Mouse (Mus musculus) liver, adult 2 months (tissue): ENCODE measurements around the gene Stambpl1.

Experiments
- CTCF ChIP-seq: fragments of 200-500 bp; IDR thresholded peaks from 2 replicates; pipeline ENCODE4 v1.5.1; 2011; ENCODE audit warnings: low read depth, low read length, control low read depth
- POLR2A ChIP-seq: fragments of 200-500 bp; IDR thresholded peaks from 2 replicates; pipeline ENCODE4 v1.6.1; 2011; ENCODE audit warnings: low read length, control low read depth; ENCODE audit not compliant: insufficient read depth; ENCODE audit errors: extremely low read depth

- TF ChIP-seq CTCF (no peak), POLR2A (no peak)
Observed at GRCm38 (mm10) chr19:34181234-34181633, 10.8 kb upstream of the Stambpl1 start.
